Mouse (Mus musculus): ENCODE measurements around the gene Spns1. TPM values are rescaled to one million over a fixed set of nuclear protein-coding genes. Genes with fewer than 3 reads are reported as not detected.
"Not testable (repeated sequence)": the region's sequence is repeated elsewhere in the genome, so short reads cannot be mapped to it uniquely, and the experiment has no call there.

The Spns1 gene
- polyA plus RNA-seq, 1 experiment from 2014 or later, result 73.0 TPM

- 0 out of 2 replicates have a peak, but pooled peaks cover 4% of the 10 kb centered on the region for H3K27me3 ChIP-seq
- H3K4me2 ChIP-seq, result no peak overlapping the region
- ATAC-seq (ENCODE audit: low read depth), result no peak
- H3K27ac ChIP-seq (replicated peaks), result no peak overlapping the region
- WGBS, result 84% methylated on average over 9 of the region's 9 CpGs
- H3K9me3 ChIP-seq, result no peaks in the 10 kb centered on the region
- H3K36me3 ChIP-seq, result no peaks in the 10 kb centered on the region
- H3K4me3 ChIP-seq, result no peak overlapping the region
- no peak overlapping the region for H3K9ac ChIP-seq
- peaks cover under 1% of the 10 kb centered on the region; the same call in 1 of the 2 replicates for H3K4me1 ChIP-seq (replicated peaks)
Observed at GRCm38 (mm10) chr7:126329907-126330645, 47.2 kb downstream of the Spns1 start.

- H3K9me3 ChIP-seq; H3K36me3 ChIP-seq; H3K9ac ChIP-seq; H3K4me2 ChIP-seq; H3K27ac ChIP-seq (replicated peaks); H3K4me1 ChIP-seq (replicated peaks); H3K4me3 ChIP-seq; ATAC-seq (ENCODE audit: low read depth): not testable (repeated sequence)
- peaks cover 12% of the 10 kb centered on the region; the same call in 1 of the 2 replicates for H3K27me3 ChIP-seq
- WGBS, result 86% methylated on average over 5 of the region's 6 CpGs
Observed at GRCm38 (mm10) chr7:126328848-126329247, 48.4 kb downstream of the Spns1 start.

- WGBS, result 28% methylated on average over 9 of the region's 9 CpGs
- H3K36me3 ChIP-seq; H3K4me1 ChIP-seq (replicated peaks); H3K9ac ChIP-seq; H3K4me3 ChIP-seq; H3K4me2 ChIP-seq; H3K9me3 ChIP-seq; H3K27ac ChIP-seq (replicated peaks); ATAC-seq (ENCODE audit: low read depth): not testable (repeated sequence)
- H3K27me3 ChIP-seq, result peaks cover 12% of the 10 kb centered on the region; the same call in 1 of the 2 replicates
Observed at GRCm38 (mm10) chr7:126325576-126326273, 51.5 kb downstream of the Spns1 start.

- Histone ChIP-seq H3K27ac (replicated peaks) (no peak overlapping the region), H3K4me3 (no peak overlapping the region), H3K9me3 (no peaks in the 10 kb centered on the region), H3K4me2 (no peak overlapping the region), H3K36me3 (no peaks in the 10 kb centered on the region), H3K27me3 (peaks cover 12% of the 10 kb centered on the region; the same call in 1 of the 2 replicates), H3K4me1 (replicated peaks) (peaks cover 9% of the 10 kb centered on the region; the same call in 1 of the 2 replicates), H3K9ac (no peak overlapping the region)
- ATAC-seq (ENCODE audit: low read depth), result no peak
- WGBS, result 29% methylated on average over 3 of the region's 3 CpGs
Observed at GRCm38 (mm10) chr7:126324791-126325190, 52.5 kb downstream of the Spns1 start.

- Histone ChIP-seq H3K4me1 (replicated peaks) (peaks cover 9% of the 10 kb centered on the region; the same call in 1 of the 2 replicates), H3K27me3 (peaks cover 12% of the 10 kb centered on the region; the same call in 1 of the 2 replicates), H3K36me3 (no peaks in the 10 kb centered on the region), H3K9ac (no peak overlapping the region), H3K9me3 (no peaks in the 10 kb centered on the region), H3K4me3 (no peak overlapping the region), H3K4me2 (no peak overlapping the region), H3K27ac (replicated peaks) (no peak overlapping the region)
- WGBS, result 10% methylated on average over 11 of the region's 11 CpGs
- ATAC-seq (ENCODE audit: low read depth), result no peak; the same call in 1 of the 2 replicates
Observed at GRCm38 (mm10) chr7:126323729-126324128, 53.5 kb downstream of the Spns1 start.

Small RNA genes lying within 50 kb of the gene (microRNA-seq; reads per million reads assigned to microRNA genes)
- not detected for gene Mir7058

Other genes with a start within 250 kb of the Spns1 start
- gene Xpo6, start 176.9 kb downstream of the Spns1 start, polyA plus RNA-seq (2015; fragmentation: Nextera tagmentation; extraction: Ambion mirVana), result 47.8 and 54.7 TPM in 2 replicates
- gene Sbk1, start 104.8 kb downstream of the Spns1 start, polyA plus RNA-seq (2015; fragmentation: Nextera tagmentation; extraction: Ambion mirVana), result 238 and 247 TPM in 2 replicates
- 1.2 and 1.5 TPM in 2 replicates for gene Lat, start 7.9 kb downstream of the Spns1 start, polyA plus RNA-seq (2015; fragmentation: Nextera tagmentation; extraction: Ambion mirVana)
- 3.1 and 3.5 TPM in 2 replicates for gene Nfatc2ip, start 19.3 kb upstream of the Spns1 start, polyA plus RNA-seq (2015; fragmentation: Nextera tagmentation; extraction: Ambion mirVana)
- 0.07 TPM in 1 of 2 replicates, not detected in the other for gene Cd19, start 37.4 kb upstream of the Spns1 start, polyA plus RNA-seq (2015; fragmentation: Nextera tagmentation; extraction: Ambion mirVana)
- 24.6 and 25.6 TPM in 2 replicates for gene Rabep2, start 51.3 kb upstream of the Spns1 start, polyA plus RNA-seq (2015; fragmentation: Nextera tagmentation; extraction: Ambion mirVana)
- gene Atp2a1, start 85.7 kb upstream of the Spns1 start, polyA plus RNA-seq (2015; fragmentation: Nextera tagmentation; extraction: Ambion mirVana), result 2.1 and 11.5 TPM in 2 replicates
- 60.2 and 62.3 TPM in 2 replicates for gene Sh2b1, start 98.0 kb upstream of the Spns1 start, polyA plus RNA-seq (2015; fragmentation: Nextera tagmentation; extraction: Ambion mirVana)
- 122 and 144 TPM in 2 replicates for gene Tufm, start 109.9 kb upstream of the Spns1 start, polyA plus RNA-seq (2015; fragmentation: Nextera tagmentation; extraction: Ambion mirVana)
- 68.2 and 83.1 TPM in 2 replicates for gene Atxn2l, start 126.0 kb upstream of the Spns1 start, polyA plus RNA-seq (2015; fragmentation: Nextera tagmentation; extraction: Ambion mirVana)
- 188 and 200 TPM in 2 replicates for gene Eif3c, start 189.0 kb upstream of the Spns1 start, polyA plus RNA-seq (2015; fragmentation: Nextera tagmentation; extraction: Ambion mirVana)
- gene Apobr, start 207.5 kb upstream of the Spns1 start, polyA plus RNA-seq (2015; fragmentation: Nextera tagmentation; extraction: Ambion mirVana), result 0.29 and 0.95 TPM in 2 replicates
- 26.3 and 27.9 TPM in 2 replicates for gene Cln3, start 208.4 kb upstream of the Spns1 start, polyA plus RNA-seq (2015; fragmentation: Nextera tagmentation; extraction: Ambion mirVana)
- gene Il27, start 217.5 kb upstream of the Spns1 start, polyA plus RNA-seq (2015; fragmentation: Nextera tagmentation; extraction: Ambion mirVana), result not detected in 2 replicates

All from neural tube, embryonic 13.5 days (tissue).